Mouse (Mus musculus) B cell, adult 67 days (primary cell): ENCODE measurements around the gene Krt33a. TPM values are rescaled to one million over a fixed set of nuclear protein-coding genes. Genes with fewer than 3 reads are reported as not detected.

Source experiments
- total RNA-seq, 2 experiments: library from RNA; stranded (reverse); gene quantifications; 4 replicates each; pipeline ENCODE4 v1.2.4; 2023

The Krt33a gene
- not detected for total RNA-seq

GRCm38 (mm10) chr11:100016112-100016511 is at the start of gene Krt33a:
Krt33a (minus strand) TSS chr11:100016212.

GRCm38 (mm10) chr11:100050451-100050850 is 34.4 kb upstream of the Krt33a start, which contains the start of gene Krt31:
Krt31 (minus strand) TSS chr11:100050551.

GRCm38 (mm10) chr11:100041454-100041853 is 25.4 kb upstream of the Krt33a start, which contains the start of gene Krt34:
Krt34 (minus strand) TSS chr11:100041554.

GRCm38 (mm10) chr11:100029768-100030167 is 13.8 kb upstream of the Krt33a start, which contains the start of gene Krt33b:
Krt33b (minus strand) TSS chr11:100029868.

GRCm38 (mm10) chr11:99993620-99994383 is 22.2 kb downstream of the Krt33a start, which contains the start of gene Krtap17-1:
Krtap17-1 (minus strand) TSS chr11:99993994.

GRCm38 (mm10) chr11:99986180-99986647 is 29.8 kb downstream of the Krt33a start, which contains the start of gene Krtap16-1:
Krtap16-1 (minus strand) TSS chr11:99986597.

GRCm38 (mm10) chr11:99978953-99979352 is 37.1 kb downstream of the Krt33a start, which contains the start of gene Krtap29-1:
Krtap29-1 (minus strand) TSS chr11:99979053.

Other genes with a start within 250 kb of the Krt33a start
- not detected for gene Gm11595, start 243.3 kb downstream of the Krt33a start, total RNA-seq
- not detected for gene Krtap4-8, start 235.5 kb downstream of the Krt33a start, total RNA-seq
- not detected for gene Krtap4-9, start 231.0 kb downstream of the Krt33a start, total RNA-seq
- gene Gm11596, start 222.7 kb downstream of the Krt33a start, total RNA-seq, result not detected
- not detected for gene Gm11569, start 217.3 kb downstream of the Krt33a start, total RNA-seq
- gene Gm11554, start 211.8 kb downstream of the Krt33a start, total RNA-seq, result not detected
- gene Krtap4-13, start 206.3 kb downstream of the Krt33a start, total RNA-seq, result not detected
- gene Gm11564, start 200.5 kb downstream of the Krt33a start, total RNA-seq, result not detected
- not detected for gene 2300003K06Rik, start 178.1 kb downstream of the Krt33a start, total RNA-seq
- not detected for gene Krtap4-16, start 164.6 kb downstream of the Krt33a start, total RNA-seq
- gene Gm11568, start 158.3 kb downstream of the Krt33a start, total RNA-seq, result not detected
- gene Gm11559, start 151.7 kb downstream of the Krt33a start, total RNA-seq, result not detected
- not detected for gene Krtap9-1, start 142.8 kb downstream of the Krt33a start, total RNA-seq
- not detected for gene Gm11567, start 137.0 kb downstream of the Krt33a start, total RNA-seq
- gene Krtap31-1, start 108.3 kb downstream of the Krt33a start, total RNA-seq, result not detected
- not detected for gene Gm11565, start 101.5 kb downstream of the Krt33a start, total RNA-seq
- not detected for gene Krtap31-2, start 79.9 kb downstream of the Krt33a start, total RNA-seq
- gene Krtap9-5, start 67.7 kb downstream of the Krt33a start, total RNA-seq, result not detected
- gene Krtap29-1, start 37.2 kb downstream of the Krt33a start, total RNA-seq, result not detected
- not detected for gene Krtap16-1, start 29.6 kb downstream of the Krt33a start, total RNA-seq
- gene Krtap17-1, start 22.2 kb downstream of the Krt33a start, total RNA-seq, result not detected
- not detected for gene Krt33b, start 13.7 kb upstream of the Krt33a start, total RNA-seq
- gene Krt34, start 25.3 kb upstream of the Krt33a start, total RNA-seq, result not detected
- not detected for gene Krt31, start 34.3 kb upstream of the Krt33a start, total RNA-seq
- gene Krt32, start 72.0 kb upstream of the Krt33a start, total RNA-seq, result not detected
- not detected for gene Krt35, start 80.0 kb upstream of the Krt33a start, total RNA-seq
- gene Krt36, start 89.4 kb upstream of the Krt33a start, total RNA-seq, result not detected
- gene Krt13, start 105.4 kb upstream of the Krt33a start, total RNA-seq, result not detected
- gene Krt15, start 119.7 kb upstream of the Krt33a start, total RNA-seq, result not detected
- not detected for gene Krt19, start 132.5 kb upstream of the Krt33a start, total RNA-seq
- not detected for gene Krt9, start 177.0 kb upstream of the Krt33a start, total RNA-seq
- gene Krt14, start 191.3 kb upstream of the Krt33a start, total RNA-seq, result not detected
- gene Krt16, start 232.7 kb upstream of the Krt33a start, total RNA-seq, result not detected
- not detected for gene Krt17, start 244.8 kb upstream of the Krt33a start, total RNA-seq